In the genomic region with DNA sequence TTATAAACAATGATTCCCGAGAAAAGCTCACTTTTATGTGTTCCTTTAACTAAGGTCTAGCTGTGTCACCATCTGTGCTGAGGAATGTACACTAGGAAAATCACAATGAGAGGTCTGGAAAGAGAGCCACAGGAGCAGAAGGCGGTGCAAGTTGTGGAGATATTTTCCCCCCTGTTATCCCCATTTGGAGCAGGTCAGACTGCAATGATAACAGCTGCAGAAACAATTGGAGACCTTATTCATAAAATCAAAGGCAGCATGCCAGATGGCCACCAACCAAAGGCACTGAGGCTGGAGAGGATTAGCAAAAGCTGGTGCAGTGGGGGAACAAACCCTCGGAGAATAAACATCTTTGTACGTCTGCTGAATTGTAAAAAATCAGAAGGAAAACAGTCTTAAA, we compare ENCODE assay signal across 12 mouse cellular contexts.
DNase-seq lines count a peak whose midpoint lies in the region; ATAC-seq lines count a peak whose summit lies in the region.
"Had no signal": no experiment of that assay in that cellular context is flagged by ENCODE, and none has a peak within 500 bp of the region (broad histone marks: within the 10 kb centered on the region; RNA-seq: fewer than 3 reads in every experiment).

No protein-coding gene starts in this region.

- ATAC-seq in lung, embryonic 16.5 days (ENCODE audit: low read depth) = peak; percentile 62; the same call in 1 of the 2 replicates
- peak; percentile 72; the same call in 1 of the 2 replicates for ATAC-seq in hindbrain, embryonic 14.5 days (ENCODE audit: low FRiP score)
- peak; percentile 47; the same call in 1 of the 2 replicates for ATAC-seq in neural tube, embryonic 15.5 days (ENCODE audit: low FRiP score)

- no peaks in the 10 kb centered on the region; the same call in 1 of the 2 replicates for H3K4me1 ChIP-seq in lung, embryonic 16.5 days (replicated peaks; ENCODE audit: control insufficient read depth, insufficient read depth, low read length)
- no peaks in the 10 kb centered on the region for H3K4me1 ChIP-seq in hindbrain, embryonic 14.5 days (replicated peaks; ENCODE audit: control insufficient read depth, insufficient read depth, low read length)
- peaks cover 3% of the 10 kb centered on the region; the same call in 1 of the 2 replicates for H3K4me1 ChIP-seq in neural tube, embryonic 15.5 days

- no peak overlapping the region for H3K9ac ChIP-seq in lung, embryonic 16.5 days (ENCODE audit: low read length)
- no peak overlapping the region for H3K9ac ChIP-seq in hindbrain, embryonic 14.5 days
- H3K9ac ChIP-seq in neural tube, embryonic 15.5 days (replicated peaks) = no peak overlapping the region
- H3K9ac ChIP-seq: heart, embryonic 15.5 days had no signal

- H3K4me3 ChIP-seq in lung, embryonic 16.5 days (ENCODE audit: low read length) = no peak overlapping the region
- H3K4me3 ChIP-seq in hindbrain, embryonic 14.5 days (replicated peaks; ENCODE audit: low read length) = no peak overlapping the region
- no peak overlapping the region for H3K4me3 ChIP-seq in neural tube, embryonic 15.5 days (replicated peaks)
- H3K4me3 ChIP-seq: heart, embryonic 15.5 days had no signal

- H3K9me3 ChIP-seq in lung, embryonic 16.5 days (ENCODE audit: control insufficient read depth, low read length) = no peaks in the 10 kb centered on the region
- H3K9me3 ChIP-seq in hindbrain, embryonic 14.5 days (ENCODE audit: control insufficient read depth, low read length) = no peaks in the 10 kb centered on the region
- no peaks in the 10 kb centered on the region for H3K9me3 ChIP-seq in neural tube, embryonic 15.5 days (replicated peaks)
- H3K9me3 ChIP-seq: heart, embryonic 15.5 days had no signal

- H3K4me2 ChIP-seq in lung, embryonic 16.5 days (ENCODE audit: low read depth, low read length) = no peak overlapping the region
- H3K4me2 ChIP-seq in hindbrain, embryonic 14.5 days (replicated peaks) = no peak overlapping the region
- no peak overlapping the region for H3K4me2 ChIP-seq in neural tube, embryonic 15.5 days
- H3K4me2 ChIP-seq: heart, embryonic 15.5 days had no signal

- intact Hi-C loops in heart, postnatal 10 days (cut with DNase I) = no loop called here

- H3K27me3 ChIP-seq in lung, embryonic 16.5 days (ENCODE audit: control insufficient read depth, insufficient read depth, low read depth, low read length) = no peaks in the 10 kb centered on the region; the same call in 1 of the 2 replicates
- peaks cover 5% of the 10 kb centered on the region; the same call in 1 of the 2 replicates for H3K27me3 ChIP-seq in hindbrain, embryonic 14.5 days (ENCODE audit: control insufficient read depth, insufficient read depth, low read length)
- 0 out of 2 replicates have a peak, but pooled peaks cover 3% of the 10 kb centered on the region for H3K27me3 ChIP-seq in neural tube, embryonic 15.5 days (replicated peaks)

- H3K36me3 ChIP-seq in lung, embryonic 16.5 days (ENCODE audit: control insufficient read depth, insufficient read depth, low read length) = no peaks in the 10 kb centered on the region
- no peaks in the 10 kb centered on the region for H3K36me3 ChIP-seq in hindbrain, embryonic 14.5 days (replicated peaks; ENCODE audit: control insufficient read depth, insufficient read depth)
- H3K36me3 ChIP-seq in neural tube, embryonic 15.5 days = no peaks in the 10 kb centered on the region
- H3K36me3 ChIP-seq: heart, embryonic 15.5 days had no signal

- DNase-seq in lung, postnatal 14 days = no peak
- DNase-seq in cerebellum, postnatal 10 days = peak; percentile 86 to 90
- DNase-seq in hindbrain, embryonic 14.5 days (ENCODE audit: low spot score) = peak; percentile 69
- DNase-seq in heart, postnatal 10 days = no peak
- DNase-seq in heart, adult 8-10 months (ENCODE audit: low spot score) = no peak
- no peak for DNase-seq in testis, postnatal 14 days (ENCODE audit: low spot score)
- DNase-seq: adrenal gland, postnatal 10 days; kidney, postnatal 14 days; thymus, postnatal 14 days had no signal

- WGBS in lung, embryonic 16.5 days = 32% methylated on average over 4 of the region's 4 CpGs
- WGBS in hindbrain, embryonic 14.5 days = 19% methylated on average over 4 of the region's 4 CpGs
- WGBS in neural tube, embryonic 15.5 days = 26% methylated on average over 4 of the region's 4 CpGs

- H3K27ac ChIP-seq in lung, embryonic 16.5 days (ENCODE audit: low read length) = no peak overlapping the region
- H3K27ac ChIP-seq in hindbrain, embryonic 14.5 days = no peak overlapping the region
- H3K27ac ChIP-seq in neural tube, embryonic 15.5 days (replicated peaks) = no peak overlapping the region
- H3K27ac ChIP-seq: heart, embryonic 15.5 days had no signal

Comparison
In these comparisons a context has a peak if more than half of its experiments do, and no peak if none do; other contexts are left out.
1. DNase-seq: peak in cerebellum, postnatal 10 days (2 of 2) and hindbrain, embryonic 14.5 days (single experiment); none in lung, postnatal 14 days (single experiment), heart, postnatal 10 days (0 of 2), heart, adult 8-10 months (single experiment) and testis, postnatal 14 days (single experiment).
2. Peak in every context shown above with its lines, with median percentiles within 50 percentile points of each other: ATAC-seq.